ENCODE assay signal across 9 mouse cellular contexts in genomic region chr17:47943103-47943870, GRCm38 (mm10). TPM values are rescaled to one million over a fixed set of nuclear protein-coding genes. Genes with fewer than 3 reads are reported as not detected.
A peak's percentile ranks its signal among the peaks of the same experiment; 100 is the strongest.
DNase-seq lines count a peak whose midpoint lies in the region; ATAC-seq lines count a peak whose summit lies in the region.
"Had no signal": no experiment of that assay in that cellular context is flagged by ENCODE, and none has a peak within 500 bp of the region (broad histone marks: within the 10 kb centered on the region; RNA-seq: fewer than 3 reads in every experiment).

No protein-coding gene starts in this region.

- DNase-seq in heart, adult 11 months = peak; percentile 91
- no peak for DNase-seq in heart, postnatal 36 days
- peak; percentile 67 for DNase-seq in 416B (ENCODE audit: low read depth)
- DNase-seq in embryo, embryonic 10 days (ENCODE audit: low spot score) = peak; percentile 63
- DNase-seq in gastrocnemius, adult 18-20 months (ENCODE audit: low spot score) = no peak
- no peak for DNase-seq in adrenal gland, postnatal 36 days
- DNase-seq: adrenal gland, adult 8-10 months had no signal

- ATAC-seq in inflammation-experienced regulatory T-cells, adult 6 months = peak; percentile 76
- no peak for ATAC-seq in erythroid progenitor cell, adult 5-6 weeks (replicated peaks; ENCODE audit: low FRiP score, poor library complexity, severe bottlenecking)

- intact Hi-C loops in heart, postnatal 36 days (cut with DNase I) = no loop called here

RNA-seq across cellular contexts. Expression of gene Foxp4, which starts 18.8 kb away (rescaled TPM):
- total RNA-seq in heart, postnatal 36 days (2021) = 10 to 100 TPM in 1 of 2 experiments, 1 to 10 TPM in 1; 9.5 to 11.3 TPM
- 1 to 10 TPM; 1.9 to 5.7 (median 4.4) TPM for polyA plus RNA-seq in inflammation-experienced regulatory T-cells, adult 6 months (2017; shearing (Covaris generic))
- total RNA-seq in erythroid progenitor cell, adult 5-6 weeks (2015; ENCODE audit: low replicate concordance) = 4.0 and 5.4 TPM in 2 replicates
- total RNA-seq in erythroid progenitor cell, adult 5-6 weeks (2017; ENCODE audit: low replicate concordance) = 0.30 and 1.0 TPM in 2 replicates
- total RNA-seq in gastrocnemius, adult 18-20 months (2021) = 1 to 10 TPM; 7.5 TPM
- total RNA-seq in adrenal gland, postnatal 36 days (2021) = 10 to 100 TPM; 23.0 to 23.6 TPM

Comparison
In these comparisons a context has a peak if more than half of its experiments do, and no peak if none do; other contexts are left out.
1. DNase-seq: peak in heart, adult 11 months (single experiment), 416B (single experiment) and embryo, embryonic 10 days (single experiment); none in heart, postnatal 36 days (0 of 2), gastrocnemius, adult 18-20 months (single experiment) and adrenal gland, postnatal 36 days (0 of 2).